Mouse (Mus musculus): ENCODE data around the gene Prss57. TPM values are rescaled to one million over a fixed set of nuclear protein-coding genes. Genes with fewer than 3 reads are reported as not detected.
A peak's percentile ranks its signal among the peaks of the same experiment; 100 is the strongest.
"Not testable (repeated sequence)": the region's sequence is repeated elsewhere in the genome, so short reads cannot be mapped to it uniquely, and the experiment has no call there.

Gene Prss57
- polyA plus RNA-seq, 1 experiment: 23.4 TPM

DNA sequence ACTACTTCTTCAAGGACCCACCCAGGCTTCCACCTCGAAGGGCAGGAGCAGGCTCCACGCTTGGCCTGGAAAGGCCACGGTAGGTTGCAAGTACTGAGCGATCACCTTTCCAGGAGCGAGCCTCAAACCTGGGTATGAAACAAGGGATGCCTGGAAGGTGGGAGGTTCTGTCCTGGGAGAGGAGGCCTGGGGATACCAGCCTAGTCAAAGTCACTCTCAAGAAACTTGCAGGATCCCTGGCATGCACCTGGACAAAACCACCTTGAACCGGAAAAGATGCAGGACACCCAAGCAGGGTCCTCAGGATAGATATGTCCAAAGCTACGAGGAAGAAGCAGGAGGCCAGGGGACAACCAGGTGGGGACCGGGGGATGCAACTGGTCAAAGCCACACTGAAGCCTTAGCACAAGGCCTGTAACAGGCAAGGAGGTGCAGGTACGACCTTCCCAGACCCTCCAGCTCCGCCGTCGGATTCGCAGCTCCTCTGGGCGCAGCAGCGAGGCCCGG is 24.7 kb downstream of the Prss57 start:
- Histone ChIP-seq H3K4me3 (ENCODE audit: control insufficient read depth, insufficient read depth, low read length) (peak overlapping the region; percentile 90), H3K27ac (ENCODE audit: control insufficient read depth, insufficient read depth, low read length) (no peak overlapping the region), H3K27me3 (ENCODE audit: control insufficient read depth, insufficient read depth, low read length) (no peaks in the 10 kb centered on the region), H3K36me3 (ENCODE audit: control insufficient read depth, insufficient read depth, low read length) (peaks cover 12% of the 10 kb centered on the region), H3K4me1 (replicated peaks; ENCODE audit: control insufficient read depth, insufficient read depth, low read length) (peaks cover 38% of the 10 kb centered on the region)
- DNase-seq: no peak
- TF ChIP-seq CTCF (IDR thresholded peaks at IDR 0.05; ENCODE audit: borderline replicate concordance, control insufficient read depth, extremely low read depth, insufficient read depth, low read length, poor library complexity): no peak
- no peak for TF ChIP-seq POLR2A (IDR thresholded peaks at IDR 0.05; ENCODE audit: control insufficient read depth, extremely low read depth, insufficient read depth, low read length, poor library complexity)
- 8% methylated on average over 16 of the region's 16 CpGs for WGBS

DNA sequence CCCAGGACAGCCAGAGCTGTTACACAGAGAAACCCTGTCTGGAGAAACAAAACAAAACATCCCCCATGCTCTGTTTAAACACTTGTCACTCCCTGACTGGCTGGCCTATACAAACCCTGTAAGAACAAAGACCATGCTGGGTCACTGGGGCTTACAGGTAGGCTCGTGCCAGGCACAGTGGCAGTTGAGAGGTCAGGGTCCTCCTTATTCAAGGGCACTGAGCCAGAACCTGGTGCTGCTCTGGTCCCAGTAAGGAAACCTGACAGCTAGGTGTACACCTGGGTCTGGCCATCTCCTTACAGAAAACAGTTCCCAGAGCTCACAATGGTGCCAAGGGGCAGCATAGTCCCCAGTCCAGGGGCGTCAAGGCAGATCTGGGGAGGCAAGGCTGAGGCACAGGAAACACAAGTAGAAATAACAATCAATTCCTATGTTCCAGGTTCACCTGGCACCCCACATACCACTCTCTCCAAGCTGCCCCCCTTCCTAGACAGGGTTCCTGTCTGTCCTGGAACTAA is 25.5 kb downstream of the Prss57 start:
- Histone ChIP-seq H3K4me3 (ENCODE audit: control insufficient read depth, insufficient read depth, low read length) (no peak overlapping the region), H3K4me1 (replicated peaks; ENCODE audit: control insufficient read depth, insufficient read depth, low read length) (peaks cover 38% of the 10 kb centered on the region), H3K27ac (ENCODE audit: control insufficient read depth, insufficient read depth, low read length) (no peak overlapping the region), H3K36me3 (ENCODE audit: control insufficient read depth, insufficient read depth, low read length) (peaks cover 20% of the 10 kb centered on the region), H3K27me3 (ENCODE audit: control insufficient read depth, insufficient read depth, low read length) (no peaks in the 10 kb centered on the region)
- DNase-seq: no peak
- WGBS: 78% methylated on average over 2 of the region's 2 CpGs
- TF ChIP-seq POLR2A (IDR thresholded peaks at IDR 0.05; ENCODE audit: control insufficient read depth, extremely low read depth, insufficient read depth, low read length, poor library complexity) (no peak), CTCF (IDR thresholded peaks at IDR 0.05; ENCODE audit: borderline replicate concordance, control insufficient read depth, extremely low read depth, insufficient read depth, low read length, poor library complexity) (no peak)

DNA sequence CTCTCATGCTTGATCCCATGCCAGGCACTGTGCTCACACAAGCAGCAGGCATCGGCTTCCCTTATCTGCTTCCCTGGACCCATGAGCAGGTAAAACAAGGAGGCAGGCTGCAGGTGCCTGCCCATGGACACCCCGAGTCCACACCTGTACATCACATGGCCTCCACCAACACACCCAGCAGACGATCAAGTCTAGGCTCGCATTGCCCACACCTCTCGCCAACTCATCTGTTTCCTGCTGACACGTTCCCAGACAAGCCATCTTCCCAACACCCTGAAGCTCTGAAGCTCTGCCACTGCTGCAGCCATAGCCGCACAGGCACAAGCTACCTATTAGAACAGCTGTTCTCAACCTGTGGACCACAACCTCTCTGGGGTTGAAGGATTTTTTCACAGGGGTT is 26.5 kb downstream of the Prss57 start:
- TF ChIP-seq CTCF (IDR thresholded peaks at IDR 0.05; ENCODE audit: borderline replicate concordance, control insufficient read depth, extremely low read depth, insufficient read depth, low read length, poor library complexity) (no peak), POLR2A (IDR thresholded peaks at IDR 0.05; ENCODE audit: control insufficient read depth, extremely low read depth, insufficient read depth, low read length, poor library complexity) (no peak)

DNA sequence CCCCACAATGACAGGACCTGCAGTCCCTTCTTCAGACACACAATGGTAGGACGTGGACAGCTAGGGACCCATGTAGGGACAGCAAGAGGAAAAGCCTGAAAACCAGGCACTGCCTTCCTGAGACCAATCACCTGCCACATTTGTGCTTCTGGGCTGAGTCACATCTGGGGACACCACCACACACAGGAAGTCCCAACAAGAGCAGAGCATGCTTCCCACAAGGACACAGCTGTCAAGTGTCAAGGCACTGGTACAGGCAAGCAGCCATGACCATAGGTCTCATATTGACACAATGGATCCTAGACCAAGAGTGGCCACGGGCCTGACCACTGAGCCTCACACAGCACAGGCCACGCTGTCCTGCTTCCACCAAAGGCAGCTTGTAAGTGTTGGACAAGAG is 27.9 kb downstream of the Prss57 start:
- WGBS: 79% methylated on average over 3 of the region's 3 CpGs
- no peak overlapping the region for H3K27ac ChIP-seq (ENCODE audit: control insufficient read depth, insufficient read depth, low read length)
- peaks cover 35% of the 10 kb centered on the region for H3K4me1 ChIP-seq (replicated peaks; ENCODE audit: control insufficient read depth, insufficient read depth, low read length)
- H3K27me3 ChIP-seq (ENCODE audit: control insufficient read depth, insufficient read depth, low read length): no peaks in the 10 kb centered on the region
- H3K4me3 ChIP-seq (ENCODE audit: control insufficient read depth, insufficient read depth, low read length): no peak overlapping the region
- no peak for DNase-seq
- peaks cover 31% of the 10 kb centered on the region for H3K36me3 ChIP-seq (ENCODE audit: control insufficient read depth, insufficient read depth, low read length)
- TF ChIP-seq POLR2A (IDR thresholded peaks at IDR 0.05; ENCODE audit: control insufficient read depth, extremely low read depth, insufficient read depth, low read length, poor library complexity): no peak
- TF ChIP-seq CTCF (IDR thresholded peaks at IDR 0.05; ENCODE audit: borderline replicate concordance, control insufficient read depth, extremely low read depth, insufficient read depth, low read length, poor library complexity): no peak

More for the DNA sequence above, 26.5 kb downstream of the Prss57 start:
- Histone ChIP-seq H3K4me1 (replicated peaks; ENCODE audit: control insufficient read depth, insufficient read depth, low read length) (peaks cover 38% of the 10 kb centered on the region), H3K4me3 (ENCODE audit: control insufficient read depth, insufficient read depth, low read length) (no peak overlapping the region), H3K27me3 (ENCODE audit: control insufficient read depth, insufficient read depth, low read length) (no peaks in the 10 kb centered on the region), H3K27ac (ENCODE audit: control insufficient read depth, insufficient read depth, low read length) (no peak overlapping the region), H3K36me3 (ENCODE audit: control insufficient read depth, insufficient read depth, low read length) (peaks cover 20% of the 10 kb centered on the region)
- DNase-seq: no peak
- 64% methylated on average over 7 of the region's 7 CpGs for WGBS

DNA sequence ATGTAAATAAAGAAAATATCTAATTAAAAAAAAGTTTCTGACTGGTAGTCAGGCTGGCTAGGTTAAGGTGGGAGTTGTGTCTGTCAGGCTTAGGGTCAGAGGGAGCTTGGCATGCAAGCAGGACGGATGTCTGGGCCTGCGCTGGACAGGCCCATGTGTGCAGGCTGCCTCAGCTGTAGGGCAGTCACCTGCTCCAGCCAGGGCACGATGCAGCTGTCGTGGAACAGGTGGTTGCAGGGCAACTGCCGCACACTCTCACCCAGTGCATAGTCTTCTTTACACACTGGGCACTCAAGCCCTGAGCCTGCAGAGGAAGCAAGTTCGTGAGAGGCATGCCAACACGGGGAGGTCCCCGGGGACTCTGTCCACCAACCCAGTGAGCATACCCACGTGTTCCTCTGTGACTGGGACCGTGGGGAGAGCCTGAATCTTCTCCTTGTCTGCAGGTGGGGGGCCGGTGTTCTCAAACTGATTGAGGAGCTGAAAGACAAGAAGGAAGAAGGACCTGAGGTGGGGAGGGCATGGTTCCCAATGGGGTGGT is 30.1 kb downstream of the Prss57 start:
- no peak for DNase-seq
- H3K4me1 ChIP-seq (replicated peaks; ENCODE audit: control insufficient read depth, insufficient read depth, low read length): peaks cover 24% of the 10 kb centered on the region
- H3K27ac ChIP-seq (ENCODE audit: control insufficient read depth, insufficient read depth, low read length): no peak overlapping the region
- TF ChIP-seq POLR2A (IDR thresholded peaks at IDR 0.05; ENCODE audit: control insufficient read depth, extremely low read depth, insufficient read depth, low read length, poor library complexity) (no peak), CTCF (IDR thresholded peaks at IDR 0.05; ENCODE audit: borderline replicate concordance, control insufficient read depth, extremely low read depth, insufficient read depth, low read length, poor library complexity) (no peak)
- H3K4me3 ChIP-seq (ENCODE audit: control insufficient read depth, insufficient read depth, low read length): no peak overlapping the region
- peaks cover 31% of the 10 kb centered on the region for H3K36me3 ChIP-seq (ENCODE audit: control insufficient read depth, insufficient read depth, low read length)
- 93% methylated on average over 11 of the region's 11 CpGs for WGBS
- no peaks in the 10 kb centered on the region for H3K27me3 ChIP-seq (ENCODE audit: control insufficient read depth, insufficient read depth, low read length)

DNA sequence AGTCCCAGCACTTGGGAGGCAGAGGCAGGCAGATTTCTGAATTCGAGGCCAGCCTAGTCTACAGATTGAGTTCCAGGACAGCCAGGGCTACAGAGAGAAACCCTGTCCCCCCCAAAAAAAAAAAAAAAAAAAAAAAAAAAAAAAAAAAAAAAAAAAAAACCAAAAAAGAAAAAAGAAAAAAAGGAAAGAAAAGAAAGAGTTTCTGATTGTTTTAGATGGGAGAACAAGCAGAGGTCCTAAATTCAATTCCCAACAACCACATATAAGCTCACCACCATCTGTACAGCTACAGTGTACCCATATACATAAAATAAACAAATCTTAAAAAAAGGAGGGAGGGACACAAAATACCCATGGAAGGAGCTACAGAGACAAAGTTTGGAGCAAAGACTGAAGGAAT is 31.1 kb downstream of the Prss57 start:
- Histone ChIP-seq H3K36me3 (ENCODE audit: control insufficient read depth, insufficient read depth, low read length) (peaks cover 31% of the 10 kb centered on the region), H3K4me1 (replicated peaks; ENCODE audit: control insufficient read depth, insufficient read depth, low read length) (peaks cover 21% of the 10 kb centered on the region)
- DNase-seq; H3K27ac ChIP-seq (ENCODE audit: control insufficient read depth, insufficient read depth, low read length); H3K27me3 ChIP-seq (ENCODE audit: control insufficient read depth, insufficient read depth, low read length); H3K4me3 ChIP-seq (ENCODE audit: control insufficient read depth, insufficient read depth, low read length): not testable (repeated sequence)
- 86% methylated on average over 1 of the region's 1 CpGs for WGBS

DNA sequence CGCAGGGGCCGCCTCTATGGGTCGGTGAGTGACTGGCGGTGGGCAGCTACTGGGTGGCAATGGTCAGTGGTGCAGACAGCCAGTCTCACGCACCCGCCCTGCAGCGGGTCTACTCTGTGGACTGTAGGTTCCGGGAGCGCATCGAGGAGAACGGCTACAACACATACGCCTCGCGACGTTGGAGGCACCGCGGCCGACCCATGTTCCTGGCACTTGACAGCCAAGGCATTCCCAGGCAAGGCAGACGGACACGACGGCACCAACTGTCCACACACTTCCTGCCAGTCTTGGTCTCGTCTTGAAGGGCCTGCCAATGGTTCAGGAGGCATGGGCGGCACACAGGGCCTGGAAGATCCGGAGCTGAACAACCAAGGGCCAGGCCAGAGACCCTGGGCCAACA is 34.1 kb downstream of the Prss57 start:
- DNase-seq: no peak
- Histone ChIP-seq H3K36me3 (ENCODE audit: control insufficient read depth, insufficient read depth, low read length) (peaks cover 24% of the 10 kb centered on the region), H3K4me3 (ENCODE audit: control insufficient read depth, insufficient read depth, low read length) (no peak overlapping the region), H3K27ac (ENCODE audit: control insufficient read depth, insufficient read depth, low read length) (no peak overlapping the region), H3K4me1 (replicated peaks; ENCODE audit: control insufficient read depth, insufficient read depth, low read length) (peaks cover 7% of the 10 kb centered on the region), H3K27me3 (ENCODE audit: control insufficient read depth, insufficient read depth, low read length) (no peaks in the 10 kb centered on the region)
- TF ChIP-seq POLR2A (IDR thresholded peaks at IDR 0.05; ENCODE audit: control insufficient read depth, extremely low read depth, insufficient read depth, low read length, poor library complexity) (no peak), CTCF (IDR thresholded peaks at IDR 0.05; ENCODE audit: borderline replicate concordance, control insufficient read depth, extremely low read depth, insufficient read depth, low read length, poor library complexity) (no peak)
- 95% methylated on average over 24 of the region's 24 CpGs for WGBS

All from thymus, adult 2 months (tissue).